Mouse (Mus musculus) neural tube, embryonic 14.5 days (tissue): Measurements from ENCODE around the gene Zmat1. TPM values are rescaled to one million over a fixed set of nuclear protein-coding genes. Genes with fewer than 3 reads are reported as not detected.

Source experiments
- ATAC-seq: fragments of 200-750 bp; cut with Nextera tagmentation; 2 replicates; pipeline ENCODE4 v1.8.0; 2017; ENCODE audit warnings: low read depth, mild to moderate bottlenecking, moderate TSS enrichment, moderate library complexity
- H3K27ac ChIP-seq: fragments of 300-500 bp; sonication (generic); 2 replicates; pipeline ENCODE4 v1.5.1; 2014; ENCODE audit warnings: low read depth, mild to moderate bottlenecking, control low read depth, low read length, moderate library complexity, mixed read lengths
- H3K27me3 ChIP-seq: fragments of 300-500 bp; sonication (generic); 2 replicates; pipeline ENCODE4 v1.6.1; 2014; ENCODE audit warnings: low read length; ENCODE audit not compliant: control insufficient read depth, insufficient read depth
- H3K36me3 ChIP-seq: fragments of 300-500 bp; sonication (generic); 2 replicates; pipeline ENCODE4 v1.6.1; 2014; ENCODE audit warnings: low read length, mixed read lengths; ENCODE audit not compliant: control insufficient read depth, insufficient read depth
- H3K4me1 ChIP-seq: fragments of 300-500 bp; sonication (generic); 2 replicates; pipeline ENCODE4 v1.6.1; 2014; ENCODE audit warnings: low read length; ENCODE audit not compliant: control insufficient read depth, insufficient read depth
- H3K4me2 ChIP-seq: fragments of 300-500 bp; sonication (generic); 2 replicates; pipeline ENCODE4 v1.6.1; 2014; ENCODE audit warnings: mild to moderate bottlenecking, low read depth, low read length, control low read depth
- H3K4me3 ChIP-seq: fragments of 300-500 bp; sonication (generic); 2 replicates; pipeline ENCODE4 v1.5.1; 2014; ENCODE audit warnings: low read depth, low read length, control low read depth, mixed read lengths
- H3K9ac ChIP-seq: fragments of 300-500 bp; sonication (generic); replicated peaks from 2 replicates; pipeline ENCODE4 v1.6.1; 2014; ENCODE audit warnings: low read depth, mild to moderate bottlenecking, control low read depth, low read length, mixed read lengths
- H3K9me3 ChIP-seq: fragments of 300-500 bp; sonication (generic); 2 replicates; pipeline ENCODE4 v1.6.1; 2016; ENCODE audit warnings: low read length; ENCODE audit not compliant: control insufficient read depth
- WGBS: fragments of 180-500 bp; shearing (Covaris S2); extraction: QIAGEN DNeasy Blood & Tissue Kit; methylation state at CpG from one replicate; pipeline ENCODE4 v1.1.7; 2014; 5-methylcytosine and 5-hydroxymethylcytosine counted together
- polyA plus RNA-seq: library from polyadenylated mRNA; unstranded; fragments of >200 nt; fragmentation: Nextera tagmentation; extraction: Ambion mirVana; gene quantifications from 2 replicates; pipeline ENCODE4 v1.2.1, GENCODE M21; 2014

The Zmat1 gene
- polyA plus RNA-seq, 1 experiment from 2014 or later, result 10.1 TPM

DNA sequence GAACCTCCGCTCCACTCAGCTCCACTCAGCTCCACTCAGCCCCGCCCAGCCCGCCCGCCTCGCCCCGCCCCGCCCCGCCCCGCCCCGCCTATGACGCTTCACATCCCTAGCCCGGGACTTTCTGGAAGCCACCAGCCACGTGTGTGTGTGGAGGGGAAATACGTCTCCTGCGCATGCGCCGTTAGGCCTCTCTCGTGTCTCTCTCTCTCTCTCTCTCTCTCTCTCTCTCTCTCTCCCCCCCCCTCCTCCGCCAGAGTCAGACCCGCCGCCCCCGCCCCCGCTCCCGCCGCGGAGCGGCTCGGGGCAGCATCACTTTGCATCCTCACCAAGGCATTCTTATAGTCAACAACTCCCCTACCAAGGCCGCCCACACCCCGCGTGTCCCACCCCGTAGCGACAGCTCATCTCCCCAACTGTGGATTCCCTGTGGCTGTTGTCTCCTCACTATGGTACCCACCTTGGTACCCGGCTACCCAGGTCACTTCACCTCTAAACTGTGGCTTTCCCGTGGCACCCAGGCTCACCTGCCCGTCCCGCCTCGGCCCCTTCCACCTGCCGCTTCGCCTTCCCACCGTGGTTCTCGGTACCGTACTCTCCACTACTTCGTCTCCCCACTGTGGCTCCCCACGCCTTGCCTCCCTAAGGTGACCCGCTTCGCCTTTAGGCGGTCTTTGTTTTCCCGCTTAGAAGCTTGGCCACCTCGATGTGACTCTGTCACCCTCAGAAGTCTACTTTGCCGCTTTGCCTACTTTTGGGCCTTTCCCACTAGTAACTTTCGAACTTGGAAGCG is 45.5 kb downstream of the Zmat1 start:
- H3K9ac ChIP-seq, result peak overlapping the region; percentile 34; the same call in 1 of the 2 replicates
- H3K27me3 ChIP-seq, result no peaks in the 10 kb centered on the region
- no peaks in the 10 kb centered on the region for H3K9me3 ChIP-seq
- H3K4me2 ChIP-seq, result peak overlapping the region; percentile 43
- peak; percentile 96 for ATAC-seq
- H3K4me1 ChIP-seq, result no peaks in the 10 kb centered on the region
- no peak overlapping the region for H3K27ac ChIP-seq
- 53% methylated on average over 39 of the region's 53 CpGs for WGBS
- H3K36me3 ChIP-seq, result no peaks in the 10 kb centered on the region
- peak overlapping the region; percentile 26; the same call in 1 of the 2 replicates for H3K4me3 ChIP-seq

DNA sequence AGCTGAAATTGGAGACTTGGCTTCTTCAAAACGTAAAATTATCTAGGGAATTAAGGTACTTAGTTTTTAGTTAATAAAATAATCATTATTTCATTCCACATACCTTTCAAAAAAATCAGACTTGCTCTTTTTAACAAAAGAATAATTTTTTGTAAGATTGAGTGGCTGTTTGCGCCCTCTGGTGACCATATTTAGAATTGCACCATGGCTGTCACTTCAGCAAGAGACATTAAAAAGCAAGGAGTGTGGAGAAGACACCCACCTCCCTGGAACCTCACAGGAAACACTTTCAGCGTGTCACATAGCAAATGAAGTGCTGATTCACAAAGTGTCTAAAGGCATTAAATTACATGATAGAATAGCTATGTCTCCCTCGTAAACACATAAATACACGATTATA is 78.6 kb downstream of the Zmat1 start:
- Histone ChIP-seq H3K4me2 (no peak overlapping the region), H3K4me1 (no peaks in the 10 kb centered on the region), H3K9ac (no peak overlapping the region), H3K36me3 (no peaks in the 10 kb centered on the region), H3K4me3 (no peak overlapping the region), H3K27me3 (no peaks in the 10 kb centered on the region), H3K27ac (no peak overlapping the region), H3K9me3 (no peaks in the 10 kb centered on the region)
- ATAC-seq, result no peak
- 39% methylated on average over 5 of the region's 5 CpGs for WGBS

DNA sequence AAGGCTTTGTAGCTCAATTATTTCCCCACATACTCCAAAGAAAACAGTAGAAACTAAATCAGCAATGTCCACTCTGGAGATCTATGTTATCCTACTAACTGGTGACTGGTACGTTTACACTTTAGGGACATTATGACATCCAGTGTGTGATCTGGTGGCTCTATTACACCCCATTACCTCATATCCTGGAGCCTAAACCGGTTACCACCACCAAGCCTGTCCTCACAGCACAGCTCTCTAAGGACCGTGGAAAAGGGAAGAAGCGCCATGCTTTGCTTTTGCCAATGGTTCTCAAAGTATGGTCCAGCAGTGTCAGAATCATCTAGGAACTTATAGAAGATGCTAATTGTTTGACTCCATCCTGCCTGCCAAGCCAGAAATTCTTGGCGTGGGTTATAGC is 79.1 kb downstream of the Zmat1 start:
- Histone ChIP-seq H3K9ac (no peak overlapping the region), H3K4me1 (no peaks in the 10 kb centered on the region), H3K9me3 (no peaks in the 10 kb centered on the region), H3K4me3 (no peak overlapping the region), H3K27ac (no peak overlapping the region), H3K36me3 (no peaks in the 10 kb centered on the region), H3K4me2 (no peak overlapping the region), H3K27me3 (no peaks in the 10 kb centered on the region)
- WGBS, result 79% methylated on average over 5 of the region's 5 CpGs
- no peak for ATAC-seq

DNA sequence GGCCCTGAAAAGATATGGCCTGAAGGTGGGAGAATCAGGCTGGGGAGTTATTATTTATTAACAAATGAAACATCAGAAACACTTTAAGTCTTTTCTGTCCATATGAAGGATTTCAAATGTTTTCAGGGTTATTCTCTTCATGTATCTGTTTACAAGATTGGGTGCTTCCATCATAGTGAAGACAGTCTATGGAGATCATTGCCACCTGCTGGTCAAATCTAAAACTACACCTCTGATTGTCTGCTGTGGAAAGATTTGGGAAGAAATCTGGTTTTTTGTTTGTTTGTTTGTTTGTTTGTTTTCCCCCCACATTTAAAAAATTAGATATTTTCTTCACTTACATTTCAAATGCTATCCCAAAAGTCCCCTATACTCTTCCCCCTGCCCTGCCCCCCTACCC is 84.0 kb downstream of the Zmat1 start:
- H3K9ac ChIP-seq, result no peak overlapping the region
- H3K27me3 ChIP-seq, result no peaks in the 10 kb centered on the region
- no peak overlapping the region for H3K4me3 ChIP-seq
- no peak overlapping the region for H3K27ac ChIP-seq
- no peak for ATAC-seq
- no peak overlapping the region for H3K4me2 ChIP-seq
- H3K9me3 ChIP-seq, result no peaks in the 10 kb centered on the region
- no peaks in the 10 kb centered on the region for H3K36me3 ChIP-seq
- H3K4me1 ChIP-seq, result no peaks in the 10 kb centered on the region

DNA sequence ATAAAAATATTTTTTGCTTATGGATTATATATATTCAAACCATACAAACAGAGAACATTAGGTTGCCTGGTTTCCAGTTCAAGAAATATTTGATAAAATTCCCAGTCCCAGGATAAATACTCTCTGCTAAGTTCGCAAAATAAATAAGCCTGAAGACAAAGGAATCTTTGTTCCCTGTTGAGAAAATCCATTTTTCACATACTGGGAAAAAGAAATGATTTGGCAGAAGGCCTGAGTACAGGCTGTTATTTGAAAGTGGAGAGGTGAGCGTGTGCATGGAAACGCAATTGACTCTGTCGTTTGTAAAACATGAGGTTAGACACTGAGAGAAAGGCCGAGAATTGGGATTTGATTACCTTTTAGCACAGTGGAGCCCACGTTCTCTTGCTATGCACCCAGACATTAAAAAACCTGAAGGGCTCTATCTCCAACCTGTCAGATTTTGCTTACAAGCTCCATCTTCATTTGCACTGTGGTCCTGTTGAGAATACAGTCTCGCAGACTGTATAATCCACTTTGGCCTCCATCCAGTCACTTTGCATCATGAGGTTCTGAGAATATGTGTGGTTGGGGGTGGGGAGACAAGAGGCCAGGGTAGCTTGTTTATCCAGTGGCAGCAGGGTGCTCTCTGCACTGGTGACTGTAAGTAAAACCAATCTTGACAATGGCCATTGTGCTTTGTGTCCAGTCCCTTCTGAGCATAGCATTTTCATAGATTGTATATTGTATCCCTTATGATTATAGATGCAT is 85.2 kb downstream of the Zmat1 start:
- ATAC-seq, result no peak
- 60% methylated on average over 7 of the region's 7 CpGs for WGBS
- no peaks in the 10 kb centered on the region for H3K4me1 ChIP-seq
- no peak overlapping the region for H3K4me2 ChIP-seq
- H3K9ac ChIP-seq, result no peak overlapping the region
- no peak overlapping the region for H3K27ac ChIP-seq
- no peak overlapping the region for H3K4me3 ChIP-seq
- H3K27me3 ChIP-seq, result no peaks in the 10 kb centered on the region
- no peaks in the 10 kb centered on the region for H3K9me3 ChIP-seq
- H3K36me3 ChIP-seq, result no peaks in the 10 kb centered on the region

Other genes with a start within 250 kb of the Zmat1 start
- gene Armcx2, start 200.0 kb downstream of the Zmat1 start, polyA plus RNA-seq, result 75.4 and 84.4 TPM in 2 replicates
- gene Nxf2, start 44.5 kb downstream of the Zmat1 start, polyA plus RNA-seq, result 0.11 and 0.12 TPM in 2 replicates
- not detected in 2 replicates for gene Gm15023, start 168.4 kb upstream of the Zmat1 start, polyA plus RNA-seq
- gene Tceal6, start 201.5 kb upstream of the Zmat1 start, polyA plus RNA-seq, result 11.2 and 22.3 TPM in 2 replicates